Mouse (Mus musculus) hematopoietic multipotent progenitor cell, adult 10-12 weeks (in vitro differentiated cells): ENCODE results near the gene Isx. TPM values are rescaled to one million over a fixed set of nuclear protein-coding genes. Genes with fewer than 3 reads are reported as not detected.

Experiments
- polyA plus RNA-seq: library from polyadenylated mRNA; stranded (reverse); fragments of >175 nt; gene quantifications from 2 replicates; pipeline ENCODE4 v1.2.3, GENCODE M21; 2012; ENCODE audit warnings: low replicate concordance

Isx gene
- polyA plus RNA-seq = not detected in 2 replicates

DNA sequence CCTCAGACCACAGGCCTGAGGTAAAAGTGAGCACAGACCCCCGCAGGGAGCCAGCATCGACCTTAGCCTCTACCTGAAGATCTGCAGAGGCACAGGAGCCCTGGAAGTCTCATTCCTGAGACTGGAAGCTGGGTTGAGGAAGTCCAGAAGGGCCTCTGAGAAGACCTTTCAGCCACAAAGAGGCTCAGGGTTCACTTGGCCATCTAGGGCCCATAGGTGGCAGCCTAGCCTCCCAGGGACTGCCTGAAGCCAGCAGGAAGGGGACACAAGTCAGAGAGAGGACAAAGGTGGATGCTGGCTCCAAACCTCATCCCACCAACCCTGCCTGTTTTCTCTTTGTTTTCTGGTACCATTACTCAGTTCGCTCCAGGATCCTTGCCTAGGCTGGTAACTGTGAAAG lies at the start of gene Isx:
Gene Isx, plus strand, starts transcription at position 234 of the 400 bp plus-strand sequence.

Other genes with a start within 250 kb of the Isx start
- 6.7 and 7.0 TPM in 2 replicates for gene Hmgxb4, start 120.2 kb downstream of the Isx start, polyA plus RNA-seq
- gene Tom1, start 160.5 kb downstream of the Isx start, polyA plus RNA-seq = 17.1 and 43.9 TPM in 2 replicates
- 324 and 700 TPM in 2 replicates for gene Hmox1, start 220.4 kb downstream of the Isx start, polyA plus RNA-seq
- 14.8 and 24.4 TPM in 2 replicates for gene Mcm5, start 236.4 kb downstream of the Isx start, polyA plus RNA-seq